Mouse (Mus musculus) left cerebral cortex, adult 11 months (tissue): Measurements from ENCODE around the gene Hopx.

Experiments
- DNase-seq: peaks from one replicate; pipeline ENCODE4 v3.0.0; 2022; ENCODE audit warnings: low spot score

Gene Hopx

GRCm38 (mm10) chr5:77114817-77115731 lies at the start of gene Hopx:
Hopx (minus strand) TSS chr5:77115121.
- no peak for DNase-seq

- DNase-seq: no peak
Measured at GRCm38 (mm10) chr5:77163597-77163996, 48.7 kb upstream of the Hopx start.

GRCm38 (mm10) chr5:77162566-77162965 lies 47.6 kb upstream of the Hopx start:
- DNase-seq: no peak

GRCm38 (mm10) chr5:77157777-77158540 lies 43.0 kb upstream of the Hopx start:
- no peak for DNase-seq

- DNase-seq: no peak
Measured at GRCm38 (mm10) chr5:77156938-77157337, 42.0 kb upstream of the Hopx start.

GRCm38 (mm10) chr5:77155526-77155925 lies 40.6 kb upstream of the Hopx start:
- DNase-seq: no peak

- DNase-seq: no peak
Measured at GRCm38 (mm10) chr5:77154812-77155211, 39.9 kb upstream of the Hopx start.

GRCm38 (mm10) chr5:77151738-77152137 lies 36.8 kb upstream of the Hopx start:
- no peak for DNase-seq

GRCm38 (mm10) chr5:77151075-77151474 lies 36.2 kb upstream of the Hopx start:
- no peak for DNase-seq

GRCm38 (mm10) chr5:77148021-77148621 lies 33.2 kb upstream of the Hopx start:
- DNase-seq: no peak

- DNase-seq: no peak
Measured at GRCm38 (mm10) chr5:77146459-77147170, 31.7 kb upstream of the Hopx start.

GRCm38 (mm10) chr5:77144647-77145046 lies 29.7 kb upstream of the Hopx start:
- no peak for DNase-seq

- no peak for DNase-seq
Measured at GRCm38 (mm10) chr5:77143076-77143475, 28.2 kb upstream of the Hopx start.

- no peak for DNase-seq
Measured at GRCm38 (mm10) chr5:77141336-77141735, 26.4 kb upstream of the Hopx start.

- no peak for DNase-seq
Measured at GRCm38 (mm10) chr5:77140861-77141260, 25.9 kb upstream of the Hopx start.

- DNase-seq: no peak
Measured at GRCm38 (mm10) chr5:77140108-77140507, 25.2 kb upstream of the Hopx start.

- no peak for DNase-seq
Measured at GRCm38 (mm10) chr5:77137701-77138265, 22.9 kb upstream of the Hopx start.

- DNase-seq: no peak
Measured at GRCm38 (mm10) chr5:77136684-77137224, 21.8 kb upstream of the Hopx start.

GRCm38 (mm10) chr5:77134961-77135360 lies 20.0 kb upstream of the Hopx start:
- DNase-seq: no peak

- DNase-seq: no peak
Measured at GRCm38 (mm10) chr5:77134465-77134864, 19.5 kb upstream of the Hopx start.

GRCm38 (mm10) chr5:77133960-77134359 lies 19.0 kb upstream of the Hopx start:
- DNase-seq: no peak
